Mouse (Mus musculus): ENCODE measurements around the gene Clasp1.
A peak's percentile ranks its signal among the peaks of the same experiment; 100 is the strongest.

Gene Clasp1

GRCm38 (mm10) chr1:118403440-118403839 lies 14.6 kb downstream of the Clasp1 start:
- DNase-seq (ENCODE audit: low spot score): no peak

- DNase-seq (ENCODE audit: low spot score): no peak
Observed at GRCm38 (mm10) chr1:118407586-118408250, 18.9 kb downstream of the Clasp1 start.

- DNase-seq (ENCODE audit: low spot score): no peak
Observed at GRCm38 (mm10) chr1:118409249-118409648, 20.4 kb downstream of the Clasp1 start.

GRCm38 (mm10) chr1:118410824-118411223 lies 22.0 kb downstream of the Clasp1 start:
- no peak for DNase-seq (ENCODE audit: low spot score)

- no peak for DNase-seq (ENCODE audit: low spot score)
Observed at GRCm38 (mm10) chr1:118413169-118413568, 24.3 kb downstream of the Clasp1 start.

- no peak for DNase-seq (ENCODE audit: low spot score)
Observed at GRCm38 (mm10) chr1:118417047-118417730, 28.3 kb downstream of the Clasp1 start.

- DNase-seq (ENCODE audit: low spot score): no peak
Observed at GRCm38 (mm10) chr1:118419399-118419798, 30.5 kb downstream of the Clasp1 start.

- DNase-seq (ENCODE audit: low spot score): no peak
Observed at GRCm38 (mm10) chr1:118421149-118421548, 32.3 kb downstream of the Clasp1 start.

- DNase-seq (ENCODE audit: low spot score): no peak
Observed at GRCm38 (mm10) chr1:118422812-118423211, 34.0 kb downstream of the Clasp1 start.

GRCm38 (mm10) chr1:118425982-118426381 lies 37.1 kb downstream of the Clasp1 start:
- no peak for DNase-seq (ENCODE audit: low spot score)

GRCm38 (mm10) chr1:118428354-118429084 lies 39.7 kb downstream of the Clasp1 start:
- DNase-seq (ENCODE audit: low spot score): no peak

- no peak for DNase-seq (ENCODE audit: low spot score)
Observed at GRCm38 (mm10) chr1:118431548-118431947, 42.7 kb downstream of the Clasp1 start.

GRCm38 (mm10) chr1:118435001-118435473 lies 46.2 kb downstream of the Clasp1 start:
- DNase-seq (ENCODE audit: low spot score): peak; percentile 15

- DNase-seq (ENCODE audit: low spot score): no peak
Observed at GRCm38 (mm10) chr1:118437856-118438255, 49.0 kb downstream of the Clasp1 start.

GRCm38 (mm10) chr1:118438332-118438731 lies 49.5 kb downstream of the Clasp1 start:
- no peak for DNase-seq (ENCODE audit: low spot score)

GRCm38 (mm10) chr1:118440547-118440946 lies 51.7 kb downstream of the Clasp1 start:
- no peak for DNase-seq (ENCODE audit: low spot score)

- no peak for DNase-seq (ENCODE audit: low spot score)
Observed at GRCm38 (mm10) chr1:118444420-118444819, 55.6 kb downstream of the Clasp1 start.

GRCm38 (mm10) chr1:118444988-118445387 lies 56.1 kb downstream of the Clasp1 start:
- no peak for DNase-seq (ENCODE audit: low spot score)

GRCm38 (mm10) chr1:118445441-118445840 lies 56.6 kb downstream of the Clasp1 start:
- no peak for DNase-seq (ENCODE audit: low spot score)

- DNase-seq (ENCODE audit: low spot score): no peak
Observed at GRCm38 (mm10) chr1:118446006-118446405, 57.1 kb downstream of the Clasp1 start.

- DNase-seq (ENCODE audit: low spot score): no peak
Observed at GRCm38 (mm10) chr1:118447131-118447530, 58.3 kb downstream of the Clasp1 start.

GRCm38 (mm10) chr1:118448214-118448613 lies 59.4 kb downstream of the Clasp1 start:
- DNase-seq (ENCODE audit: low spot score): no peak

All from embryo, embryonic 10 days (tissue).